Mouse (Mus musculus): Measurements from ENCODE around the gene Ddx56. TPM values are rescaled to one million over a fixed set of nuclear protein-coding genes. Genes with fewer than 3 reads are reported as not detected.
"Not testable (repeated sequence)": the region's sequence is repeated elsewhere in the genome, so short reads cannot be mapped to it uniquely, and the experiment has no call there.

Gene Ddx56
- polyA plus RNA-seq, 1 experiment from 2014 or later, result 116 TPM

- H3K4me1 ChIP-seq (replicated peaks); H3K27ac ChIP-seq; H3K9me3 ChIP-seq; DNase-seq (ENCODE audit: low spot score); H3K4me3 ChIP-seq; H3K27me3 ChIP-seq (ENCODE audit: insufficient read depth, poor library complexity, severe bottlenecking): not testable (repeated sequence)
- H3K36me3 ChIP-seq, result peaks cover 26% of the 10 kb centered on the region
- WGBS, result 89% methylated on average over 2 of the region's 2 CpGs
Measured at GRCm38 (mm10) chr11:6254602-6255001, 13.0 kb downstream of the Ddx56 start.

- Histone ChIP-seq H3K4me3 (no peak overlapping the region), H3K27ac (no peak overlapping the region), H3K27me3 (ENCODE audit: insufficient read depth, poor library complexity, severe bottlenecking) (no peaks in the 10 kb centered on the region), H3K4me1 (replicated peaks) (0 out of 2 replicates have a peak, but pooled peaks cover 3% of the 10 kb centered on the region), H3K9me3 (no peaks in the 10 kb centered on the region), H3K36me3 (peaks cover 8% of the 10 kb centered on the region)
- DNase-seq (ENCODE audit: low spot score), result no peak
- WGBS, result 87% methylated on average over 4 of the region's 4 CpGs
Measured at GRCm38 (mm10) chr11:6252824-6253223, 14.7 kb downstream of the Ddx56 start.

DNA sequence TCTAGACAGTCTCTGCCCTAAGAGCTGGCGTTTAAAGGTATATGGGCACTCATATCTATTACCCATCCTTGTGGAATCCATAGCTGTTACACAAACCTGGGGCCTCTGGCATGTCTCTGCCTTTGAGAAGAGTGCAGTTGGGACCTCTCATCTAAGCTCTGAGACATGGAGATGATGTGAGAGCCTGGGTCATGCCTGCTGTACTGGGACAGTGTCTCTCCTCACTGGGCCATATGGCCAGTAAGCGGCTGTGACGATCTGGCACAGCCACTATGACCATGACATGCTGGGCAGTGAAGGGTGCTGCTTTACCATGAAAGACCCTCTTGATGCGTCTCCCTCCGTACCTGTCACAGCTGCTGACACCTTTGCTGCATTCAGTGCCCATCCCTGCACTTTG lies 15.3 kb downstream of the Ddx56 start:
- DNase-seq (ENCODE audit: low spot score), result no peak
- H3K27ac ChIP-seq, result no peak overlapping the region

DNA sequence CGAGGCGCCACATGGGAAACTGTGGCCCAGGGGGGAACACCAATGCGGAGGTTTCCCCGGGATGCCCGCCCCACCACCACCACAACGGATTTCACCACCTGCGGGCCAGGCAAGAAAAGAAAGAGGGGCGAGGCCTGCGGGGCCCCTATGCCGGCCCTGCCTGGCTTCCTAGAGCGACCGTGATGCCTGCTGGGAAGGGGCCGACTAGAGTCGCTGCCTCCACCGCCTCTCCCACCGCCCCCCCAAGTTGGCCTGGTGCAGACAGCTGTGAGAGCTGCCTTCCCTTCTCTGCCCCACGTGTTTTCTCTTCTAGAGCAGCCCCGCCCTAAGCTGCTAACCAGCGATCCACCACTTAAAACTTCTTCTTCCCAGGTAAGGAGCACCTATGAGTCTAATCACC lies 22.9 kb downstream of the Ddx56 start:
- Histone ChIP-seq H3K27me3 (ENCODE audit: insufficient read depth, poor library complexity, severe bottlenecking) (no peaks in the 10 kb centered on the region), H3K36me3 (no peaks in the 10 kb centered on the region), H3K9me3 (0 out of 2 replicates have a peak, but pooled peaks cover 3% of the 10 kb centered on the region), H3K4me1 (replicated peaks) (no peaks in the 10 kb centered on the region), H3K4me3 (no peak overlapping the region), H3K27ac (no peak overlapping the region)
- no peak for DNase-seq (ENCODE audit: low spot score)
- WGBS, result 41% methylated on average over 19 of the region's 19 CpGs

More for the DNA sequence above, 15.3 kb downstream of the Ddx56 start:
- Histone ChIP-seq H3K9me3 (no peaks in the 10 kb centered on the region), H3K36me3 (peaks cover 3% of the 10 kb centered on the region), H3K4me3 (no peak overlapping the region), H3K27me3 (ENCODE audit: insufficient read depth, poor library complexity, severe bottlenecking) (no peaks in the 10 kb centered on the region), H3K4me1 (replicated peaks) (0 out of 2 replicates have a peak, but pooled peaks cover 3% of the 10 kb centered on the region)
- WGBS, result 94% methylated on average over 5 of the region's 5 CpGs

DNA sequence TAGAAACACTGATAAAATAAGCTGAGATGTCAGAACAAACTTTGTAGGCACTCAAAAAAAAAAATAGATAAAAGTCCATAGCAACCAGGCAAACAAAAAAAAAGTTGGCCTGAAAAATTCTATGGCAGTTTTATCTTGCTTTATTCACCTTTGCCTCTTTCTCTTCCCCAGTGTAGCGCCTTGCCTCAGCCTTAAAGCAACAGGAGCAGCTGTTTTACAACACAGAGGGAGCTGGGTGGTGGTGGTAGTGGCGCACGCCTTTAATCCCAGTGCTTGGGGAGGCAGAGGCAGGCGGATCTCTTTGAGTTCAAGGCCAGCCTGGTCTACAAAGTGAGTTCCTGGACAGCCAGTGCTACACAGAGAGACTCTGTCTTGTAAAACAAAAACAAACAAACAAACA lies 34.5 kb downstream of the Ddx56 start:
- 82% methylated on average over 4 of the region's 4 CpGs for WGBS

DNA sequence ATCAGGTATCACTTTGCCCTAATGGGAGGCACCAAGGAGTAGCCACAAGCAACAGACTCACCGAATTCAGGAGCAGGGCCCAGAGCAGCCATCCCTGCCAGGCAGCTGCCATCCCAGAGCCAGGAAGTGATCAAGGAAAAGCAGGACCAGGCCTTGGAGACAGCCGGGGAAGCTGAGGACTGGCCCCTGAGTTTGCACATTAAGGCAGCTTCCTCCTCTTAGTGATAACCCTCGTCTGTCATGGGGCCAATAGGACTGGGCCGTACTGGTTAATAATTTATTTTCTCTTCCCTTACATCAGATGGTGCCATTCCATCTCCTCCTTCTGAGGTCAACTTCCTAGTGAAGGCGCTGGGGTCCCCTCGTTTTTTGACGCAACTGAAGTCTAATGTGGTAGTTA lies 37.6 kb downstream of the Ddx56 start, which contains the start of gene Npc1l1:
TSS of gene Npc1l1 (minus strand) at position 132 of the 400 bp plus-strand sequence.
- 88% methylated on average over 7 of the region's 7 CpGs for WGBS

More for the DNA sequence above, 34.5 kb downstream of the Ddx56 start:
- Histone ChIP-seq H3K4me1 (replicated peaks) (no peaks in the 10 kb centered on the region), H3K27me3 (ENCODE audit: insufficient read depth, poor library complexity, severe bottlenecking) (no peaks in the 10 kb centered on the region), H3K36me3 (no peaks in the 10 kb centered on the region), H3K27ac (no peak overlapping the region), H3K9me3 (peaks cover 30% of the 10 kb centered on the region), H3K4me3 (no peak overlapping the region)
- no peak for DNase-seq (ENCODE audit: low spot score)

DNA sequence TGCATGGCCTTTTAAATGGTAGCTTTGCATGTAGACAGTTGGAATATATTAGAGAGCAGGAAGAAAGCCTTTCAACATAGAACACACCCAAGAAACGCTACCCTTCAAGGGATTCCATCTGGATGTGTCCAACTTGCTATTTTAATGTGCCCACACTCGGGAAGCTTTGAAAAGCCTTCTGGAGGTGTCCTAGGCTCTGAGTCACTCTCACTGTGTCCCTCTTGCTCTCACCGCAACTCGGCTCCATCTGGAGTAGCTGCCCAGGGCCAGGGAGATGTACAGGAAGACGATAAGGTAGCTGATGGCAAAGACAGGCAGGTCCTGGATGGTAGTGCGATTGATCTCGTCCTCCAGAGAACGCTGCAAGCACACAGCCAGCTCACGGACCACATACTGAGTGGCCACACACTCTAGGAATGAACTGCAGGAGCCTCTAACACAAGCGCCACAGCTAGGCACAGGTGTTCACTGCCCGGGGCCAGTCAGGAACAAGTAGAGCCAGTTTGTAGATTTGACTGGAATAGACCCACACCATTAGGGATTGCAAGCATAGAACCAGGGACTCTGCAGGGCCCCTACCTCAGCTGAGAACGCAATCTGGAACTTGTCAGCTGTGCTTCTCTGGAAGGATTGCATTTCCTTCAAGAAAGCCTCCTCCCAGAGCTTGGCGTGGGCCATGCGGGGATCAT lies 42.9 kb downstream of the Ddx56 start:
- 84% methylated on average over 14 of the region's 14 CpGs for WGBS
- Histone ChIP-seq H3K36me3 (no peaks in the 10 kb centered on the region), H3K27me3 (ENCODE audit: insufficient read depth, poor library complexity, severe bottlenecking) (no peaks in the 10 kb centered on the region), H3K4me3 (no peak overlapping the region), H3K9me3 (no peaks in the 10 kb centered on the region), H3K27ac (no peak overlapping the region), H3K4me1 (replicated peaks) (no peaks in the 10 kb centered on the region)
- DNase-seq (ENCODE audit: low spot score), result no peak

More for the DNA sequence above, 37.6 kb downstream of the Ddx56 start, which contains the start of gene Npc1l1:
- H3K36me3 ChIP-seq, result no peaks in the 10 kb centered on the region
- H3K27ac ChIP-seq, result no peak within 1 kb of the TSS
- DNase-seq (ENCODE audit: low spot score), result no peak
- H3K9me3 ChIP-seq, result peaks cover 12% of the 10 kb centered on the region; the same call in 1 of the 2 replicates
- no peaks in the 10 kb centered on the region for H3K4me1 ChIP-seq (replicated peaks)
- no peaks in the 10 kb centered on the region for H3K27me3 ChIP-seq (ENCODE audit: insufficient read depth, poor library complexity, severe bottlenecking)
- no peak within 1 kb of the TSS for H3K4me3 ChIP-seq

GRCm38 (mm10) chr11:6222187-6222586 lies 45.4 kb downstream of the Ddx56 start:
- no peak overlapping the region for H3K27ac ChIP-seq
- H3K4me1 ChIP-seq (replicated peaks), result no peaks in the 10 kb centered on the region
- H3K27me3 ChIP-seq (ENCODE audit: insufficient read depth, poor library complexity, severe bottlenecking), result no peaks in the 10 kb centered on the region
- no peaks in the 10 kb centered on the region for H3K9me3 ChIP-seq
- DNase-seq (ENCODE audit: low spot score), result no peak
- H3K36me3 ChIP-seq, result no peaks in the 10 kb centered on the region
- 93% methylated on average over 10 of the region's 10 CpGs for WGBS
- no peak overlapping the region for H3K4me3 ChIP-seq

- no peak overlapping the region for H3K4me3 ChIP-seq
- no peaks in the 10 kb centered on the region for H3K27me3 ChIP-seq (ENCODE audit: insufficient read depth, poor library complexity, severe bottlenecking)
- WGBS, result 81% methylated on average over 6 of the region's 6 CpGs
- DNase-seq (ENCODE audit: low spot score), result no peak
- no peaks in the 10 kb centered on the region for H3K36me3 ChIP-seq
- no peak overlapping the region for H3K27ac ChIP-seq
- H3K9me3 ChIP-seq, result no peaks in the 10 kb centered on the region
- no peaks in the 10 kb centered on the region for H3K4me1 ChIP-seq (replicated peaks)
Measured at GRCm38 (mm10) chr11:6219967-6220366, 47.6 kb downstream of the Ddx56 start.

DNA sequence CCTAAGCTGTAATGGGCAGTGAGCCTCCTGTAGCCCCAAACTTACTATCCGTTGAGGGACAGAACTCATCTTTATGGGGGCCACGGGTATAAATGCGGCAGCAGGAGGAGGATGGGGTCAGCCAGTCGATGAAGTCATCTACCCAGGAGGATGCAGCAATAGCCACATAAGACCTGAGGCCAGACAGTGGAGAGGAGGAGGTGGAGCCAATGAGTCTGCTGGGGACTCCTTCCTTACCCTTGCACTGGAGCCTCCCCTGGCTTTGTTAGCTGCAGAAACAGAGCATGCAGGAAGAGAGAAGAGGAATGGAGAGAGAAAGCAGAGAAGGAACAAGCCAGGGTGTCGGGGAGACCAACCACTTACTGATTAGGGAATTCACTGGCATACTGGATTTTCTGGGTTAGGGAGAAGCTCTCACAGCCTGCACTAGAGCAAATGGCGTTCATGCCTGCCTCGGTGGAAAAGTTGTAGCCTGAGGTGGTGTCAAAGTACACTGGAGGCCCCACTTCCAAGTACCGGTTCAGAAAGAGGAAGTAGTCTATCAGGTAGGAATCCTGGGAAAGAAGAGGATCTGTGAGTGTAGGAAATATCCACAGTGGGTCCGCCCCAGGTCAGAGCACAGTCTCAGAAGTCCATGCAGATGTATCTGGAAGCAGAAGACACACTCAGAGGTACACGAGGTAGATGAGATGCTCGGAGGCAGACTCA lies 49.2 kb downstream of the Ddx56 start:
- Histone ChIP-seq H3K27me3 (ENCODE audit: insufficient read depth, poor library complexity, severe bottlenecking) (no peaks in the 10 kb centered on the region), H3K9me3 (no peaks in the 10 kb centered on the region), H3K27ac (no peak overlapping the region), H3K36me3 (no peaks in the 10 kb centered on the region), H3K4me3 (no peak overlapping the region), H3K4me1 (replicated peaks) (no peaks in the 10 kb centered on the region)
- WGBS, result 86% methylated on average over 11 of the region's 11 CpGs
- no peak for DNase-seq (ENCODE audit: low spot score)

DNA sequence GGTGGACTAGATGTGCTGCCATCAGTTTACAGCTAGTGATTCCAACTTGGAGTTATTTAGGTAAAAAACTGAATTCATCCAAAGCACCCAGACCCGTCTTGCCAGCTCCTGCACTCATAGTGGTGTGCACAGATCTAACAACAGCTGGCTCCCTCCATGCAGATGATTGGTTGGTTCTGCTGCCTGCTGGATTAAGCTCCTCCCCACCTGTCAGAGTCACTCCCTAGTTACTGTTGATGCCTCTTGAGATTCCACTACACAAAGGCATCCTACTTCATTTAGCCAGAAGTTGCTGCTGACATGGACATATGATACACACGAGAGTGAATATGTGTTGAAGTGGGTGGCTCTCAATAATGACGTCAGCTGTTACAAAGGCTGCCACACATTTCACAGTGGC lies 50.7 kb downstream of the Ddx56 start:
- Histone ChIP-seq H3K27me3 (ENCODE audit: insufficient read depth, poor library complexity, severe bottlenecking) (no peaks in the 10 kb centered on the region), H3K36me3 (no peaks in the 10 kb centered on the region), H3K4me3 (no peak overlapping the region), H3K27ac (no peak overlapping the region), H3K4me1 (replicated peaks) (no peaks in the 10 kb centered on the region), H3K9me3 (no peaks in the 10 kb centered on the region)
- no peak for DNase-seq (ENCODE audit: low spot score)
- WGBS, result 75% methylated on average over 3 of the region's 3 CpGs

All from hindbrain, embryonic 10.5 days (tissue).